Mouse (Mus musculus) liver, adult 2 months (tissue): ENCODE measurements around the gene Lag3. TPM values are rescaled to one million over a fixed set of nuclear protein-coding genes. Genes with fewer than 3 reads are reported as not detected.

Experiments used
- DNase-seq: peaks from one replicate; pipeline ENCODE4 v3.0.0-alpha.2; 2011; ENCODE audit warnings: low read depth, low spot score; ENCODE audit errors: extremely low read depth
- H3K27ac ChIP-seq: fragments of 200-500 bp; replicated peaks from 2 replicates; pipeline ENCODE4 v1.5.1; 2012; ENCODE audit warnings: low read depth, mild to moderate bottlenecking, control low read depth, inconsistent platforms, low read length; ENCODE audit not compliant: insufficient read depth
- H3K27me3 ChIP-seq: fragments of 200-500 bp; 2 replicates; pipeline ENCODE4 v1.6.1; 2012; ENCODE audit warnings: mild to moderate bottlenecking, moderate library complexity, low read length, inconsistent platforms; ENCODE audit not compliant: control insufficient read depth, insufficient read depth
- H3K36me3 ChIP-seq: fragments of 200-500 bp; 2 replicates; pipeline ENCODE4 v1.6.1; 2012; ENCODE audit warnings: low read length, inconsistent platforms; ENCODE audit not compliant: control insufficient read depth, insufficient read depth
- H3K4me1 ChIP-seq: fragments of 200-500 bp; 2 replicates; pipeline ENCODE4 v1.6.1; 2011; ENCODE audit warnings: low read length; ENCODE audit not compliant: control insufficient read depth, insufficient read depth
- H3K4me3 ChIP-seq: fragments of 200-500 bp; 2 replicates; pipeline ENCODE4 v1.5.1; 2011; ENCODE audit warnings: low read depth, mild to moderate bottlenecking, control low read depth, low read length, moderate library complexity; ENCODE audit not compliant: insufficient read depth
- H3K79me2 ChIP-seq: fragments of 200-500 bp; 2 replicates; pipeline ENCODE4 v1.6.1; 2012; ENCODE audit warnings: inconsistent platforms, mild to moderate bottlenecking, low read length, moderate library complexity; ENCODE audit not compliant: control insufficient read depth, insufficient read depth
- H3K9ac ChIP-seq: fragments of 200-500 bp; 2 replicates; pipeline ENCODE4 v1.6.1; 2012; ENCODE audit warnings: low read depth, mild to moderate bottlenecking, control low read depth, inconsistent platforms, low read length
- CTCF ChIP-seq: fragments of 200-500 bp; IDR thresholded peaks from 2 replicates; pipeline ENCODE4 v1.5.1; 2011; ENCODE audit warnings: low read depth, low read length, control low read depth
- POLR2A ChIP-seq: fragments of 200-500 bp; IDR thresholded peaks from 2 replicates; pipeline ENCODE4 v1.6.1; 2011; ENCODE audit warnings: low read length, control low read depth; ENCODE audit not compliant: insufficient read depth; ENCODE audit errors: extremely low read depth
- WGBS: fragments of 180-500 bp; shearing (Covaris S2); methylation state at CpG from one replicate; pipeline ENCODE4 v1.1.7; 2018; 5-methylcytosine and 5-hydroxymethylcytosine counted together
- polyA plus RNA-seq: library from polyadenylated mRNA; depleted of rRNA; stranded (reverse); fragments of >200 nt; gene quantifications from 2 replicates; pipeline ENCODE4 v1.2.3, GENCODE M21; 2012
- total RNA-seq: library from RNA; depleted of rRNA; stranded (reverse); fragments of >200 nt; gene quantifications from 2 replicates; pipeline ENCODE4 v1.2.3, GENCODE M21; 2014

Gene Lag3
- total and polyA plus RNA-seq, 2 experiments = 0.09 to 0.67 TPM

GRCm38 (mm10) chr6:124879390-124879789 lies 32.1 kb downstream of the Lag3 start:
- Histone ChIP-seq H3K79me2 (no peaks in the 10 kb centered on the region), H3K4me1 (peaks cover 10% of the 10 kb centered on the region), H3K27ac (no peak overlapping the region), H3K4me3 (no peak overlapping the region), H3K9ac (no peak overlapping the region), H3K27me3 (no peaks in the 10 kb centered on the region), H3K36me3 (no peaks in the 10 kb centered on the region)
- DNase-seq = no peak
- 63% methylated on average over 6 of the region's 6 CpGs for WGBS
- TF ChIP-seq CTCF = no peak
- TF ChIP-seq POLR2A = no peak

GRCm38 (mm10) chr6:124874348-124874747 lies 37.2 kb downstream of the Lag3 start:
- TF ChIP-seq POLR2A (no peak), CTCF (no peak)
- H3K36me3 ChIP-seq = no peaks in the 10 kb centered on the region
- no peaks in the 10 kb centered on the region; the same call in 1 of the 2 replicates for H3K79me2 ChIP-seq
- no peak for DNase-seq
- WGBS = 58% methylated on average over 2 of the region's 3 CpGs
- H3K27ac ChIP-seq = no peak overlapping the region
- no peak overlapping the region for H3K4me3 ChIP-seq
- peaks cover 3% of the 10 kb centered on the region; the same call in 1 of the 2 replicates for H3K4me1 ChIP-seq
- H3K9ac ChIP-seq = no peak overlapping the region
- no peaks in the 10 kb centered on the region for H3K27me3 ChIP-seq

GRCm38 (mm10) chr6:124866560-124866959 lies 44.9 kb downstream of the Lag3 start:
- 83% methylated on average over 7 of the region's 7 CpGs for WGBS
- Histone ChIP-seq H3K27me3 (no peaks in the 10 kb centered on the region), H3K4me3 (no peak overlapping the region), H3K36me3 (no peaks in the 10 kb centered on the region), H3K79me2 (no peaks in the 10 kb centered on the region; the same call in 1 of the 2 replicates), H3K9ac (no peak overlapping the region), H3K4me1 (no peaks in the 10 kb centered on the region), H3K27ac (no peak overlapping the region)
- no peak for DNase-seq
- no peak for TF ChIP-seq CTCF
- TF ChIP-seq POLR2A = no peak

DNA sequence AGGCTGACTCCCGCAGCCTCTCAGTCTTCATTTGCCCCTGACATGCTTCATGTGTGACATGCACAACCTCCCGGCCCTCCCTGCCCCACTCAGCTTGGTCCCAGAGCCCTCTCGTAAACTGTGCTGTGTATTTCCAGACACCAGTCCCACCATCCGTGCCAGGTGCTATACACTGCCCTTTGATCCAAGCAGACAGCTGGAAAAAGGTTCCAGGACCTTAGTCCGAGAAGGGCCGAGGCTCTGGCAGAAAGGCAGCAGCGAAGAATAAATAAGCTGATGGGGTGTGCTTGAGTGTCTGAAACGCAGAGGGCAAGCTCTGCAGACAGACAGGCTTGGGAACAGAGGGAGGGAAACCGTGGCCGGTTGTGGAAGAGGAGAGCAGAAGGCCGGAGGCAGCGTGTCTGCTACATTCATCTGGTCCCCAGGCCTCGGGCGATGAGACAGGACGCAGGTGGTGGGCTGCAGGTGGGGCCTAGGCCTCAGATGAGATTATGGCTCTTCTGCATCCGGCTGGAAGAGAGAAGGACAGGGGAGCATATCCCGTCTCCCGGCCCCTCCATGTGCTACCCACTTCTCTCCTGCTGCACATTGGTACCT lies 45.6 kb downstream of the Lag3 start:
- no peaks in the 10 kb centered on the region for H3K4me1 ChIP-seq
- TF ChIP-seq POLR2A (no peak), CTCF (no peak)
- no peak overlapping the region for H3K9ac ChIP-seq
- no peak overlapping the region for H3K4me3 ChIP-seq
- H3K79me2 ChIP-seq = no peaks in the 10 kb centered on the region
- no peaks in the 10 kb centered on the region for H3K36me3 ChIP-seq
- H3K27ac ChIP-seq = no peak overlapping the region
- no peaks in the 10 kb centered on the region for H3K27me3 ChIP-seq
- DNase-seq = no peak
- WGBS = 80% methylated on average over 18 of the region's 18 CpGs

DNA sequence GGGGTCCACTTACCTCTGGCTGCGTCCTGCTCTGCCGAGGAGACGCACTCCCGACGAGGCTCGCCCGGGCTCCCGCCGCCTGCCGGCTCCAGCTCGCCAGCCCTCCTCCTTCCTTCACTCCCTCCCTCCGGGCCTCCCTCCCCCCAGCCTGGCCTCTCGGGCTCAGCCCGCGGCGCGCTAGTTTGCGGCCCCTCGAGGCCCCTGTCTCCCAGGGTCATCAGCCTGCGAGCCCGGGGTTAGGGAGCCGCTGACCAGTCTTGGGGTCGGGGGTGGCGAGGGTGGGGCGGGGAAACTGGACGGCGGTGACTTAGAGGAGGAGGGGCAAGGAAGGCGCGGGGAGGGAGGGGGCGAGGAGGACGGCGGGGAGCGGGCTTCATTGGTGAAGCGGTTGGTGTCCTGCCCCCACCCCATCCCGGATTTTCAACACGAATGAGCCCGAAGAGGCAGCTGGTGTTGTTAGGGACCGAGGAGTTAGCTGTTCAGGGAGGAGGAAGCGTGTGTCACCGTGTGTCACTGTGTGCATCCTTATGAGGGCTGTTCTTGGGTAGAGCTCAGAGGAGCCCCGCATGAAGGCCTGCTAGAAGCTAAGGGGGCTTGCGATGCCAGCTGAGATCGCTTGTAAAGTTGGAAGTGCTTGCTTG lies 47.7 kb downstream of the Lag3 start, which contains the start of gene Gpr162:
Gene Gpr162, minus strand, starts transcription at position 326 of the 641 bp plus-strand sequence.
- WGBS = 2% methylated on average over 43 of the region's 43 CpGs
- Histone ChIP-seq H3K79me2 (no peaks in the 10 kb centered on the region), H3K36me3 (no peaks in the 10 kb centered on the region), H3K27me3 (no peaks in the 10 kb centered on the region), H3K27ac (no peak within 1 kb of the TSS), H3K9ac (peak within 1 kb of the TSS; percentile 73), H3K4me1 (peaks cover 1% of the 10 kb centered on the region; the same call in 1 of the 2 replicates), H3K4me3 (peak within 1 kb of the TSS; percentile 59)
- no peak for DNase-seq
- TF ChIP-seq CTCF (0 out of 2 replicates have a peak, but pooled peaks have one; percentile 3), POLR2A (no peak)

- no peaks in the 10 kb centered on the region for H3K27me3 ChIP-seq
- peaks cover 1% of the 10 kb centered on the region; the same call in 1 of the 2 replicates for H3K4me1 ChIP-seq
- no peak for DNase-seq
- peak overlapping the region; percentile 59; the same call in 1 of the 2 replicates for H3K4me3 ChIP-seq
- WGBS = 2% methylated on average over 14 of the region's 16 CpGs
- no peaks in the 10 kb centered on the region for H3K79me2 ChIP-seq
- H3K27ac ChIP-seq = no peak overlapping the region
- no peaks in the 10 kb centered on the region for H3K36me3 ChIP-seq
- peak overlapping the region; percentile 73; the same call in 1 of the 2 replicates for H3K9ac ChIP-seq
- no peak for TF ChIP-seq POLR2A
- no peak for TF ChIP-seq CTCF
These were observed 48.3 kb downstream of the Lag3 start for GRCm38 (mm10) chr6:124863125-124863657.
